Mouse (Mus musculus) midbrain, postnatal 0 days (tissue): ENCODE data around the gene Crlf1. TPM values are rescaled to one million over a fixed set of nuclear protein-coding genes. Genes with fewer than 3 reads are reported as not detected.

Experiments used
- ATAC-seq: fragments of 200-750 bp; cut with Nextera tagmentation; 2 replicates; pipeline ENCODE4 v1.8.0; 2017; ENCODE audit warnings: moderate number of reproducible peaks, mild to moderate bottlenecking, moderate TSS enrichment, moderate library complexity; ENCODE audit not compliant: low FRiP score
- DNase-seq: peaks from one replicate; pipeline ENCODE4 v3.0.0-alpha.2; 2015; ENCODE audit warnings: low spot score
- H3K27ac ChIP-seq: fragments of 300-500 bp; sonication (generic); 2 replicates; pipeline ENCODE4 v1.5.1; 2014; ENCODE audit warnings: low read depth, mild to moderate bottlenecking, low read length, mixed read lengths
- H3K27me3 ChIP-seq: fragments of 300-500 bp; sonication (generic); 2 replicates; pipeline ENCODE4 v1.6.1; 2014; ENCODE audit warnings: low read length, control low read depth, mixed read lengths; ENCODE audit not compliant: insufficient read depth
- H3K36me3 ChIP-seq: fragments of 300-500 bp; sonication (generic); 2 replicates; pipeline ENCODE4 v1.6.1; 2014; ENCODE audit warnings: low read length, control low read depth, mixed read lengths; ENCODE audit not compliant: insufficient read depth
- H3K4me1 ChIP-seq: fragments of 300-500 bp; sonication (generic); 2 replicates; pipeline ENCODE4 v1.6.1; 2014; ENCODE audit warnings: mild to moderate bottlenecking, control low read depth, antibody characterized with exemption, low read length, mixed read lengths; ENCODE audit not compliant: insufficient read depth
- H3K4me2 ChIP-seq: fragments of 300-500 bp; sonication (generic); 2 replicates; pipeline ENCODE4 v1.6.1; 2014; ENCODE audit warnings: low read depth, mild to moderate bottlenecking, low read length, mixed read lengths; ENCODE audit not compliant: poor library complexity, severe bottlenecking
- H3K4me3 ChIP-seq: fragments of 300-500 bp; sonication (generic); 2 replicates; pipeline ENCODE4 v1.5.1; 2014; ENCODE audit warnings: low read depth, mild to moderate bottlenecking, low read length, moderate library complexity
- H3K9ac ChIP-seq: fragments of 300-500 bp; sonication (generic); replicated peaks from 2 replicates; pipeline ENCODE4 v1.6.1; 2014; ENCODE audit warnings: mild to moderate bottlenecking, low read length, moderate library complexity, mixed read lengths; ENCODE audit not compliant: poor library complexity, severe bottlenecking
- H3K9me3 ChIP-seq: fragments of 300-500 bp; sonication (generic); 2 replicates; pipeline ENCODE4 v1.6.1; 2016; ENCODE audit warnings: low read length, control low read depth
- CTCF ChIP-seq: IDR thresholded peaks from 2 replicates; pipeline ENCODE4 v1.5.1; 2016; ENCODE audit warnings: antibody characterized with exemption, mild to moderate bottlenecking
- WGBS: fragments of 180-500 bp; shearing (Covaris S2); extraction: QIAGEN DNeasy Blood & Tissue Kit; methylation state at CpG from one replicate; pipeline ENCODE4 v1.1.7; 2014; 5-methylcytosine and 5-hydroxymethylcytosine counted together
- polyA plus RNA-seq: library from polyadenylated mRNA; unstranded; fragments of >200 nt; fragmentation: Nextera tagmentation; extraction: Ambion mirVana; gene quantifications from 2 replicates; pipeline ENCODE4 v1.2.1, GENCODE M21; 2015
- total RNA-seq: library from RNA; depleted of rRNA; stranded (reverse); fragments of >200 nt; gene quantifications from 2 replicates; pipeline ENCODE4 v1.2.3, GENCODE M21; 2014

Crlf1 gene
- total and polyA plus RNA-seq, 2 experiments from 2014 or later, result 4.1 to 10.9 TPM

DNA sequence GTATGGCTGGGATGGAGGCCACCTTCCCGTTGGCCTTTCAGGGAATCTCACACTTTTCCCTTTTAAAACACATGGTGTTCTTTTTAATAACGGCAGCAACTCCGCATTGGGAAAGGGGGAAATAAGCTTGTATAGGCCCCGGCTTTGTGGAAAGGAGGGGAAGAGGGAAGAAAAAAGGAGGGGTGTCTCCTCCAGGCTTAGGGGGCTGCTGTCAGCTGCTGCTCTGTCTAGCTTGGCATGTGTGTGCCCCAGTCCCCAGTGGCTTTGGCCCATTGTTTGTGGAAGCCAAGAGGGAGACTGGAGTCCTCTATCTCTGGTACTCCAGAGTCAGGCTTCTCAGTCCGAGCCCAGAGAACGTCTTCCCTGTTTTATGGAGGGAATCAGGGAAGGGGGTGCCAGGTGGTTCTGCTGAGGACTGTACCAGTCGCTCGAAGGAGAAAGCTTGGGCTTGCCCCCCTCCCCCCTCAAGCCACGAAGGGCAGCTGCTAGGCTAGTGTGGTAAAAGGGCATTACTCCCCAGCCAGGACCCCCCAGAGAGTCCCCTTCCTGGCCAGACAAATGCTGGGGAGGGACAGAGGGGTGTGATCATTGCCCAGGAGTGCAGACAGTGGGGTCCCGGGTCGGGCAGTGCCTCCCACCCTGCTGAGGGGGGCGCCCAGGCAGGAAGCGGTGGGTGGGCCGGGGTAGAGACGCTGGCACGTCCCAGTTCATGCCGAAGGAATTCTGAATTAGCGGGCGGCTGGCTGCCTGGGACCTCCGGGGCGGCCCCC lies 2.2 kb downstream of the Crlf1 start:
- WGBS, result 2% methylated on average over 21 of the region's 21 CpGs

GRCm38 (mm10) chr8:70495771-70496062 lies 2.8 kb downstream of the Crlf1 start:
- no peaks in the 10 kb centered on the region for H3K9me3 ChIP-seq
- 7% methylated on average over 12 of the region's 12 CpGs for WGBS
- H3K27me3 ChIP-seq, result peaks cover 87% of the 10 kb centered on the region
- DNase-seq (no peak), ATAC-seq (no peak)
- no peak overlapping the region for H3K9ac ChIP-seq
- H3K36me3 ChIP-seq, result no peaks in the 10 kb centered on the region
- H3K4me3 ChIP-seq, result no peak overlapping the region
- no peak overlapping the region for H3K27ac ChIP-seq
- TF ChIP-seq CTCF, result no peak
- peaks cover 8% of the 10 kb centered on the region; the same call in 1 of the 2 replicates for H3K4me1 ChIP-seq
- H3K4me2 ChIP-seq, result no peak overlapping the region

More for the DNA sequence above, 2.2 kb downstream of the Crlf1 start:
- peaks cover 87% of the 10 kb centered on the region for H3K27me3 ChIP-seq
- no peaks in the 10 kb centered on the region for H3K36me3 ChIP-seq
- H3K9ac ChIP-seq, result no peak overlapping the region
- TF ChIP-seq CTCF, result no peak
- no peak overlapping the region for H3K4me2 ChIP-seq
- DNase-seq, result no peak
- no peak for ATAC-seq
- H3K4me3 ChIP-seq, result no peak overlapping the region
- no peak overlapping the region for H3K27ac ChIP-seq
- H3K9me3 ChIP-seq, result no peaks in the 10 kb centered on the region
- H3K4me1 ChIP-seq, result peaks cover 8% of the 10 kb centered on the region; the same call in 1 of the 2 replicates

GRCm38 (mm10) chr8:70500386-70501301 lies 7.7 kb downstream of the Crlf1 start:
- no peak for TF ChIP-seq CTCF
- no peaks in the 10 kb centered on the region for H3K9me3 ChIP-seq
- no peak overlapping the region for H3K27ac ChIP-seq
- no peak for ATAC-seq
- peak overlapping the region; percentile 30 for H3K4me2 ChIP-seq
- H3K27me3 ChIP-seq, result peaks cover 63% of the 10 kb centered on the region
- no peak for DNase-seq
- H3K4me3 ChIP-seq, result peak overlapping the region; percentile 10; the same call in 1 of the 2 replicates
- WGBS, result 10% methylated on average over 39 of the region's 39 CpGs
- no peaks in the 10 kb centered on the region for H3K4me1 ChIP-seq
- H3K36me3 ChIP-seq, result 0 out of 2 replicates have a peak, but pooled peaks cover 5% of the 10 kb centered on the region
- H3K9ac ChIP-seq, result 0 out of 2 replicates have a peak overlapping the region, but pooled peaks have one; percentile 36

DNA sequence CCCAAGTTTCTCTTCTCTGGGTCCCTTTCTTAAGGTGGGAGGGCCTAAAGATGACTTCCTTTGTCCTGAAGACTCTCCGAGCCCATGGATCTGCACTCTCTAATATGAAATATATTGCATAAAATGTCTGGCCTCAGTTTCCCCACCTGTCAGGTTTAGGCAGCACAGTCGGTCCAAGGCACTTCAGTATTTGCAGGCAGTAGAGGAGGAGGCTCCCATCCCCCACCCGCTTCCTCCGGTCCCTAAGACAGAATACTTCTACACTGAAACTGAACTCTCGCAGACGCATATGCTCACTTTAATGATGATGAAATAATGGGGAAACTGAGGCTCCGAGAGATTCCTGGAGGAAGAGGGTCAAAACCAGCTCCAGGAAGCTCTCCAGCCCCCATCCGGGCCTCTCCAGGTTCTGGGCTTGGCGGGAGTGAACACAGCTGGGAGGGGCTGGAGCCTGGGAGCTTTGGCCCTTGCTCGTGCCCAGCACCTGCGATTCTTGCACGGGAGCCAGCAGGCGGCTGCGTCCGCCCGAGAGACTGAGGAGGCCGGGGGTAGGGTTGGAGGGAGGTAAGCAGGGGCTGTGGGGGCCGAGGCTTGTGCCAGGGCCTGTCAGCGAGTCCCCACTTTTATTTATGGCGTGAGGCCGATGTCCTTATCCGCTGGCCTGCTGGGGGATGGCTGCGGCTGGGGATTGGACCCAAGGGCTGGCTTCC lies 9.0 kb downstream of the Crlf1 start:
- Histone ChIP-seq H3K9me3 (no peaks in the 10 kb centered on the region), H3K9ac (no peak overlapping the region), H3K4me3 (no peak overlapping the region), H3K4me2 (no peak overlapping the region), H3K36me3 (0 out of 2 replicates have a peak, but pooled peaks cover 5% of the 10 kb centered on the region), H3K27ac (no peak overlapping the region), H3K27me3 (peaks cover 50% of the 10 kb centered on the region), H3K4me1 (no peaks in the 10 kb centered on the region)
- DNase-seq (peak; percentile 22), ATAC-seq (no peak)
- TF ChIP-seq CTCF, result no peak
- 19% methylated on average over 23 of the region's 23 CpGs for WGBS

DNA sequence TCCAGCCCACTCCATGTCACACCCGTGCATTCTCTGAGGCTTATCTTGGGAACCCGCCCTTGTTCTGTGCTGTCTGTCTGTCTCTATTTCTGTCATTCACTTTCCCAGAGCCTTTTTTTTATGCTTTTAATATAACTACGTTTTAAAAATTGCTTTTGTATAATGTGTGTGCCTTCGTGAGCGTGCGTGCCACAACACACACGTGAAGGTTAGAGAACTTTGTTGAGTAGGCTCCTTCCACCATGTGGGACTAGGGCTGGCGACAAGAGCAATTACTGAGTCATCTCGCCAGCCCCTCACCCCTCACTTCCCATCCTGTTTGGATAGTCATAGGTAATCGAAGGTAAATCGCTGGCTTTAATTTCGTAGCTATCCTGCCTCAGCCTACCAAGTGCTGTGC lies 9.6 kb downstream of the Crlf1 start:
- Histone ChIP-seq H3K4me2 (no peak overlapping the region), H3K36me3 (peaks cover 6% of the 10 kb centered on the region; the same call in 1 of the 2 replicates), H3K9me3 (no peaks in the 10 kb centered on the region), H3K27me3 (peaks cover 48% of the 10 kb centered on the region), H3K4me3 (no peak overlapping the region), H3K4me1 (no peaks in the 10 kb centered on the region), H3K9ac (no peak overlapping the region), H3K27ac (no peak overlapping the region)
- 45% methylated on average over 12 of the region's 12 CpGs for WGBS
- ATAC-seq (no peak), DNase-seq (no peak)
- TF ChIP-seq CTCF, result no peak
